Mouse (Mus musculus) heart, embryonic 10.5 days (tissue): ENCODE measurements at regions not wholly inside any gene's neighbourhood (a gene's known extent, or its start where the extent isn't known, plus 50 kb on each side); places are given as distances from the start of the nearest gene placed in this dataset.

ENCODE experiments used
- DNase-seq: peaks from one replicate; pipeline ENCODE4 v3.0.0-alpha.2; 2017; ENCODE audit warnings: low spot score
- H3K27ac ChIP-seq: fragments of 300-500 bp; sonication (generic); 2 replicates; pipeline ENCODE4 v1.5.1; 2016; ENCODE audit warnings: mild to moderate bottlenecking
- H3K27me3 ChIP-seq: fragments of 300-500 bp; sonication (generic); 2 replicates; pipeline ENCODE4 v1.6.1; 2016; ENCODE audit warnings: mild to moderate bottlenecking; ENCODE audit not compliant: poor library complexity, insufficient read depth, severe bottlenecking
- H3K36me3 ChIP-seq: fragments of 300-500 bp; sonication (generic); 2 replicates; pipeline ENCODE4 v1.6.1; 2016; ENCODE audit warnings: mild to moderate bottlenecking, moderate library complexity
- H3K4me1 ChIP-seq: fragments of 300-500 bp; sonication (generic); 2 replicates; pipeline ENCODE4 v1.6.1; 2016; ENCODE audit warnings: mild to moderate bottlenecking
- H3K4me3 ChIP-seq: fragments of 300-500 bp; sonication (generic); 2 replicates; pipeline ENCODE4 v1.5.1; 2016; ENCODE audit warnings: mild to moderate bottlenecking, moderate library complexity
- H3K9me3 ChIP-seq: fragments of 300-500 bp; sonication (generic); 2 replicates; pipeline ENCODE4 v1.6.1; 2016; ENCODE audit warnings: mild to moderate bottlenecking, moderate library complexity
- WGBS: fragments of 180-500 bp; shearing (Covaris S2); methylation state at CpG from one replicate; pipeline ENCODE4 v1.1.7; 2016; 5-methylcytosine and 5-hydroxymethylcytosine counted together

DNA sequence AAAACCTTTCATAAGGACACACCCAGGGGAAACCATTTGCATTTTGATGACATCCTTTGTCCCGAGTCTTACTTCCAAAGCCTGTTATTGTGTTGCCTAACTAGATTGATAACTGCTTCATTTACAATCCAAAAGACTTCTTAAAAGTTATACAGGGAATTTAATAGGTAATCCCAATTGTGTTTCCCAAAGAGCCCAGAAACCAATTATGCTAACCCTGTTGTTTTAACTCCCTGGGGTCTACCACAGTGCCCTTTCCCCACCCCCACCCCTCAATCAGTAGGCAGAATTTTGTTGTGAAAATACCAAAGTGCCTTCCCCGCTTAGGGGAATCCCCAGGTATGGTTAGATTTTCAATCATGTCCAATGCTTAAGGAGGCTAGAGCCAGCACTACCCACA is 621.3 kb upstream of the Gm10131 start:
- peaks cover 6% of the 10 kb centered on the region; the same call in 1 of the 2 replicates for H3K27me3 ChIP-seq
- H3K4me3 ChIP-seq = no peak overlapping the region
- WGBS = 23% methylated on average over 2 of the region's 2 CpGs
- H3K36me3 ChIP-seq = no peaks in the 10 kb centered on the region
- no peak overlapping the region for H3K27ac ChIP-seq
- no peaks in the 10 kb centered on the region for H3K9me3 ChIP-seq
- no peak for DNase-seq
- H3K4me1 ChIP-seq = peaks cover 10% of the 10 kb centered on the region; the same call in 1 of the 2 replicates

DNA sequence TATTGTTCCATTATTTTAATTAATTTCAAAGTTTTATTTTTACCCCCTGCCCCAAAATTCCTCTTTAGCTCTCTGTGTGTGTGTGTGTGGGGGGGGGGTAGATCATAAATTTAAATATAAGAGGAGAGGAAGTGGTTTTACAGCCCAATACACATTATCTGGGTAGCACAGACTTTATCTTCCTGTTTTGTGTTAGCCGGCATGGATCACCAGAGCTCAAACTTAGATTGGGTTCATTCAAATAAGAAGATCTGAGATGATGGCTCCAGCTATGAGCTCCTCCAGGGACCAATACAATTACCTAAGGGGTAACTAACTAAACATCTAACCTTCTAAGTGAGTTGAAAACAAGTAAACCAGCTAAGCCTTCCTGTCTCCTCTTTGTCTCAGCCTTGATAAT is 620.8 kb upstream of the Gm10131 start:
- no peak overlapping the region for H3K4me3 ChIP-seq
- no peak for DNase-seq

GRCm38 (mm10) chr8:34731096-34731999 is 619.8 kb upstream of the Gm10131 start:
- WGBS = 25% methylated on average over 12 of the region's 12 CpGs
- DNase-seq = no peak
- Histone ChIP-seq H3K4me3 (0 out of 2 replicates have a peak overlapping the region, but pooled peaks have one; percentile 15), H3K27me3 (peaks cover 6% of the 10 kb centered on the region; the same call in 1 of the 2 replicates), H3K36me3 (no peaks in the 10 kb centered on the region), H3K9me3 (no peaks in the 10 kb centered on the region), H3K27ac (no peak overlapping the region), H3K4me1 (peaks cover 12% of the 10 kb centered on the region)

More for the DNA sequence above, 620.8 kb upstream of the Gm10131 start:
- peaks cover 6% of the 10 kb centered on the region; the same call in 1 of the 2 replicates for H3K27me3 ChIP-seq
- WGBS = 41% methylated on average over 1 of the region's 1 CpGs
- H3K4me1 ChIP-seq = peaks cover 10% of the 10 kb centered on the region; the same call in 1 of the 2 replicates
- no peak overlapping the region for H3K27ac ChIP-seq
- H3K9me3 ChIP-seq = no peaks in the 10 kb centered on the region
- H3K36me3 ChIP-seq = no peaks in the 10 kb centered on the region

GRCm38 (mm10) chr8:34729585-34729984 is 618.0 kb upstream of the Gm10131 start:
- 88% methylated on average over 7 of the region's 7 CpGs for WGBS
- DNase-seq = peak; percentile 30

GRCm38 (mm10) chr8:34727699-34728098 is 616.2 kb upstream of the Gm10131 start:
- H3K4me3 ChIP-seq = no peak overlapping the region
- H3K27me3 ChIP-seq = peaks cover 6% of the 10 kb centered on the region; the same call in 1 of the 2 replicates
- WGBS = 79% methylated on average over 8 of the region's 8 CpGs
- no peaks in the 10 kb centered on the region for H3K36me3 ChIP-seq
- H3K4me1 ChIP-seq = peaks cover 19% of the 10 kb centered on the region
- no peaks in the 10 kb centered on the region for H3K9me3 ChIP-seq
- peak; percentile 67 for DNase-seq
- H3K27ac ChIP-seq = no peak overlapping the region

More at GRCm38 (mm10) chr8:34729585-34729984, 618.0 kb upstream of the Gm10131 start:
- Histone ChIP-seq H3K36me3 (no peaks in the 10 kb centered on the region), H3K27me3 (peaks cover 6% of the 10 kb centered on the region; the same call in 1 of the 2 replicates), H3K9me3 (no peaks in the 10 kb centered on the region), H3K4me3 (no peak overlapping the region), H3K27ac (no peak overlapping the region), H3K4me1 (peaks cover 24% of the 10 kb centered on the region)

- Histone ChIP-seq H3K36me3 (no peaks in the 10 kb centered on the region), H3K27me3 (no peaks in the 10 kb centered on the region), H3K9me3 (no peaks in the 10 kb centered on the region), H3K27ac (no peak overlapping the region), H3K4me3 (no peak overlapping the region), H3K4me1 (peaks cover 14% of the 10 kb centered on the region)
- WGBS = 47% methylated on average over 10 of the region's 10 CpGs
- DNase-seq = peak; percentile 63
Observed at GRCm38 (mm10) chr8:34726145-34726767, 614.7 kb upstream of the Gm10131 start.

DNA sequence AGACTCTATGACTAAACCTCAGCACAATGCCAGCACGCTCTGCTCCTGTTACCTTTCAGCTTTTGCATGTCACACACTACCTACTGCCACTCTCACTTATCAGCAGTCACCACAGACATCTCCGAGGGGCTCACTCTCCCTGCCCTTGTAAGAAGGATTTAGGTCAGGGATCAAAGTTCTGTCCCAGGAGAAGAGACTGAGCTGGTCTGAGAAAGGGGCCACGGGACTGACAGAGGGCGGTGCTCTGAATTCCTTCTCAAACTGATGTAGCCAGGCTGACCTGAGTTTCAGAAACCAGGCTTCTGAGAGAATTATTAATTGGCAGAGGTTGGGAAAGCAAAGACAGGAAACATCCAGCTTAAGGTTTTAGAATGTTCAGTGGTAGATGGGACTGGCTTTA is 614.0 kb upstream of the Gm10131 start:
- Histone ChIP-seq H3K27ac (0 out of 2 replicates have a peak overlapping the region, but pooled peaks have one; percentile 4), H3K27me3 (no peaks in the 10 kb centered on the region), H3K4me1 (peaks cover 14% of the 10 kb centered on the region), H3K36me3 (no peaks in the 10 kb centered on the region), H3K9me3 (no peaks in the 10 kb centered on the region), H3K4me3 (no peak overlapping the region)
- WGBS = 26% methylated on average over 4 of the region's 4 CpGs
- DNase-seq = no peak

- Histone ChIP-seq H3K27ac (no peak overlapping the region), H3K4me1 (0 out of 2 replicates have a peak, but pooled peaks cover 3% of the 10 kb centered on the region), H3K36me3 (no peaks in the 10 kb centered on the region), H3K4me3 (no peak overlapping the region), H3K27me3 (no peaks in the 10 kb centered on the region), H3K9me3 (no peaks in the 10 kb centered on the region)
- 82% methylated on average over 23 of the region's 23 CpGs for WGBS
- no peak for DNase-seq
Observed at GRCm38 (mm10) chr8:34709911-34710733, 598.6 kb upstream of the Gm10131 start.

- Histone ChIP-seq H3K9me3 (no peaks in the 10 kb centered on the region), H3K27me3 (no peaks in the 10 kb centered on the region), H3K36me3 (no peaks in the 10 kb centered on the region), H3K4me3 (no peak overlapping the region), H3K4me1 (0 out of 2 replicates have a peak, but pooled peaks cover 3% of the 10 kb centered on the region), H3K27ac (no peak overlapping the region)
- WGBS = 43% methylated on average over 11 of the region's 11 CpGs
- DNase-seq = no peak
Observed at GRCm38 (mm10) chr8:34709316-34709715, 597.8 kb upstream of the Gm10131 start.

GRCm38 (mm10) chr8:34703351-34703750 is 591.8 kb upstream of the Gm10131 start:
- DNase-seq = no peak
- H3K27ac ChIP-seq = no peak overlapping the region
- H3K36me3 ChIP-seq = no peaks in the 10 kb centered on the region
- H3K4me1 ChIP-seq = peaks cover 5% of the 10 kb centered on the region; the same call in 1 of the 2 replicates
- WGBS = 32% methylated on average over 8 of the region's 8 CpGs
- no peaks in the 10 kb centered on the region for H3K27me3 ChIP-seq
- no peaks in the 10 kb centered on the region for H3K9me3 ChIP-seq
- no peak overlapping the region for H3K4me3 ChIP-seq

DNA sequence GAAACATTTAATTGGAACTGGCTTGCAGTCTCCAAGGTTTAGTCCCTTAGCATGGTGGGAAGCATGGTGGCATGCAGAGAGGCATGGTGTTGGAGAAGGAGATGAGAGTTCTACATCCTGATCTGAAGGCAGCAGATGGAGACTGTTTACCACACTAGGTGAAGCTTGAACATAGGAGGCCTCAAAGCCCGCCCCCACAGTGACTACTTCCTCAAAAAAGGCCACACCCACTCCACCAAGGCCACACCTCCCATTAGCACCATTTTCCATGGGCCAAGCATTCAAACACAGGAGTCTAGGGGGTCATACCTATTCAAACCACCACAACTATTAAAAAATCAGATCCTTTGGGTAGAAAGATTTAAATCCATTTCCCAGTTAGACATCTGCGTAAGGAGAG is 591.3 kb upstream of the Gm10131 start:
- no peak overlapping the region for H3K4me3 ChIP-seq
- no peak overlapping the region for H3K27ac ChIP-seq
- 86% methylated on average over 2 of the region's 2 CpGs for WGBS
- H3K36me3 ChIP-seq = no peaks in the 10 kb centered on the region
- DNase-seq = no peak
- no peaks in the 10 kb centered on the region for H3K27me3 ChIP-seq
- H3K9me3 ChIP-seq = no peaks in the 10 kb centered on the region
- peaks cover 5% of the 10 kb centered on the region; the same call in 1 of the 2 replicates for H3K4me1 ChIP-seq

DNA sequence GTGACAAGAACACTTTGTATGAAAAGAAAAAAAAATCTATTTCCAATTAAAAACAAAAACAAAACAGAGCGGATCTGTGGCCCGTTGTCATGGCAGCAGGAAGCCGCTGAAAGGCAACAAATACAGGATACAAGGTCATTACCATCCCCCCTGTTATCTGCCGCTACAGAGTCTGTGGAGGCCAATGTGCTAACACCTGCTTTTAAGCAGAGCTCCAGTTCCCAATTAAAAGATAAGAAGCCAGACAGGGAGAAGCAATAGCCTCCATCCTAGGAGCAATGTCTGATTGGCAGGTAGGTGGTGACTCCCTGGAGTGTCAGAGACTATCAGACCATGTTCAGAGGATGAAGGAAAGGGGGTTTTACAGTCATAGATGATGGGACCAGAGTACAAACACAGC is 587.5 kb upstream of the Gm10131 start:
- 45% methylated on average over 4 of the region's 4 CpGs for WGBS
- Histone ChIP-seq H3K27me3 (no peaks in the 10 kb centered on the region), H3K27ac (no peak overlapping the region), H3K4me3 (no peak overlapping the region), H3K36me3 (no peaks in the 10 kb centered on the region), H3K4me1 (peaks cover 5% of the 10 kb centered on the region; the same call in 1 of the 2 replicates), H3K9me3 (no peaks in the 10 kb centered on the region)
- DNase-seq = no peak
